Mouse (Mus musculus) liver, embryonic 13.5 days (tissue): ENCODE results near the gene Mib2. TPM values are rescaled to one million over a fixed set of nuclear protein-coding genes. Genes with fewer than 3 reads are reported as not detected.

Source experiments
- ATAC-seq: fragments of 200-750 bp; cut with Nextera tagmentation; 2 replicates; pipeline ENCODE4 v1.8.0; 2017; ENCODE audit warnings: low read depth, mild to moderate bottlenecking, moderate number of reproducible peaks, moderate library complexity
- DNase-seq: peaks from one replicate; pipeline ENCODE4 v3.0.0; 2022
- H3K27ac ChIP-seq: fragments of 300-500 bp; sonication (generic); 2 replicates; pipeline ENCODE4 v1.5.1; 2015; ENCODE audit warnings: moderate library complexity, mild to moderate bottlenecking, inconsistent platforms
- H3K27me3 ChIP-seq: fragments of 300-500 bp; sonication (generic); 2 replicates; pipeline ENCODE4 v1.6.1; 2015; ENCODE audit warnings: mild to moderate bottlenecking, inconsistent platforms
- H3K36me3 ChIP-seq: fragments of 300-500 bp; sonication (generic); 2 replicates; pipeline ENCODE4 v1.6.1; 2015; ENCODE audit warnings: mild to moderate bottlenecking, inconsistent platforms
- H3K4me1 ChIP-seq: fragments of 300-500 bp; sonication (generic); replicated peaks from 2 replicates; pipeline ENCODE4 v1.6.1; 2015; ENCODE audit warnings: inconsistent platforms
- H3K4me2 ChIP-seq: fragments of 300-500 bp; sonication (generic); 2 replicates; pipeline ENCODE4 v1.6.1; 2015; ENCODE audit warnings: inconsistent platforms, mild to moderate bottlenecking, moderate library complexity
- H3K4me3 ChIP-seq: fragments of 300-500 bp; sonication (generic); replicated peaks from 2 replicates; pipeline ENCODE4 v1.5.1; 2015; ENCODE audit warnings: mild to moderate bottlenecking, inconsistent platforms
- H3K9ac ChIP-seq: fragments of 300-500 bp; sonication (generic); 2 replicates; pipeline ENCODE4 v1.6.1; 2015; ENCODE audit warnings: mild to moderate bottlenecking, inconsistent platforms
- H3K9me3 ChIP-seq: fragments of 300-500 bp; sonication (generic); replicated peaks from 2 replicates; pipeline ENCODE4 v1.6.1; 2016; ENCODE audit warnings: inconsistent platforms
- WGBS: fragments of 180-500 bp; shearing (Covaris S2); methylation state at CpG from one replicate; pipeline ENCODE4 v1.1.7; 2015; ENCODE audit not compliant: insufficient replicate concordance; 5-methylcytosine and 5-hydroxymethylcytosine counted together
- polyA plus RNA-seq: library from polyadenylated mRNA; unstranded; fragments of >200 nt; fragmentation: Nextera tagmentation; extraction: Ambion mirVana; gene quantifications from 2 replicates; pipeline ENCODE4 v1.2.1, GENCODE M21; 2015

The Mib2 gene
- polyA plus RNA-seq, 1 experiment from 2014 or later: 3.2 TPM

- Histone ChIP-seq H3K27ac (no peak overlapping the region), H3K27me3 (no peaks in the 10 kb centered on the region), H3K4me3 (no peak overlapping the region), H3K36me3 (peaks cover 45% of the 10 kb centered on the region), H3K4me2 (no peak overlapping the region), H3K9ac (no peak overlapping the region), H3K4me1 (peaks cover 49% of the 10 kb centered on the region), H3K9me3 (no peaks in the 10 kb centered on the region)
- DNase-seq: no peak
- ATAC-seq: no peak
- WGBS: 74% methylated on average over 2 of the region's 2 CpGs
These were observed 62.2 kb downstream of the Mib2 start for GRCm38 (mm10) chr4:155606825-155607224.

DNA sequence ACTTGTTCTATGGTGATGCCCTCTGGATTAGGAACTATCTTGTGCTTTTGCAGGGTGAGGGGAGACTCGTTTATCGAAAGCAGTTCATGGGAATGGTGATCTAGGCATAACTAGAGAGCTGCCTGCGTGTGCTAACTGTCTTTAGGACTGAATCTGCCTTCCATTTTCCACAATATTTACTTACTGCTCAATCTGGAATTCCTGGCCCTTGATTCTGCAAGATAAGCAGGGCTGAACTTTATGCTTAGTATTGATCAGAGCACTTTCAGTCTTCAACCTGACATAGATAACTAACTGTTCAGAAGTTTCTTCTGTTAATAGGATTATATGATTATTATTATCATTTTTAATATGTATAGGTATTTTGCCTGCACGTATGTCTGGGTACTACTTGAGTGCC is 63.9 kb downstream of the Mib2 start:
- H3K36me3 ChIP-seq: peaks cover 30% of the 10 kb centered on the region
- no peaks in the 10 kb centered on the region for H3K9me3 ChIP-seq
- ATAC-seq (no peak), DNase-seq (no peak)
- peaks cover 57% of the 10 kb centered on the region for H3K4me1 ChIP-seq
- no peak overlapping the region for H3K27ac ChIP-seq
- 82% methylated on average over 4 of the region's 4 CpGs for WGBS
- no peak overlapping the region for H3K4me3 ChIP-seq
- H3K9ac ChIP-seq: no peak overlapping the region
- H3K27me3 ChIP-seq: no peaks in the 10 kb centered on the region
- no peak overlapping the region for H3K4me2 ChIP-seq

Other genes starting within 250 kb of the Mib2 start
- not detected in 2 replicates for gene Tmem52, start 200.1 kb downstream of the Mib2 start, polyA plus RNA-seq
- gene Gnb1, start 177.8 kb downstream of the Mib2 start, polyA plus RNA-seq: 130 and 137 TPM in 2 replicates
- 60.4 and 68.0 TPM in 2 replicates for gene Nadk, start 106.8 kb downstream of the Mib2 start, polyA plus RNA-seq
- gene Slc35e2, start 67.8 kb downstream of the Mib2 start, polyA plus RNA-seq: 4.4 and 5.9 TPM in 2 replicates
- gene Cdk11b, start 44.3 kb downstream of the Mib2 start, polyA plus RNA-seq: 30.6 and 36.2 TPM in 2 replicates
- not detected in 2 replicates for gene Gm10563, start 23.8 kb downstream of the Mib2 start, polyA plus RNA-seq
- 4.9 and 6.0 TPM in 2 replicates for gene Mmp23, start 15.8 kb downstream of the Mib2 start, polyA plus RNA-seq
- 0.39 and 0.49 TPM in 2 replicates for gene Fndc10, start 25.1 kb upstream of the Mib2 start, polyA plus RNA-seq
- gene Ssu72, start 35.6 kb upstream of the Mib2 start, polyA plus RNA-seq: 77.7 TPM in 2 replicates
- 0.07 and 0.18 TPM in 2 replicates for gene Tmem240, start 65.6 kb upstream of the Mib2 start, polyA plus RNA-seq
- gene Atad3a, start 91.9 kb upstream of the Mib2 start, polyA plus RNA-seq: 73.2 and 75.6 TPM in 2 replicates
- 0.43 and 0.45 TPM in 2 replicates for gene Vwa1, start 105.5 kb upstream of the Mib2 start, polyA plus RNA-seq
- 0.08 and 0.14 TPM in 2 replicates for gene Tmem88b, start 116.7 kb upstream of the Mib2 start, polyA plus RNA-seq
- not detected in 2 replicates for gene Ankrd65, start 121.2 kb upstream of the Mib2 start, polyA plus RNA-seq
- 225 and 227 TPM in 2 replicates for gene Mrpl20, start 133.7 kb upstream of the Mib2 start, polyA plus RNA-seq
- gene Ccnl2, start 143.3 kb upstream of the Mib2 start, polyA plus RNA-seq: 62.9 and 68.8 TPM in 2 replicates
- gene Aurkaip1, start 162.1 kb upstream of the Mib2 start, polyA plus RNA-seq: 147 and 148 TPM in 2 replicates
- gene Mxra8, start 170.5 kb upstream of the Mib2 start, polyA plus RNA-seq: 5.6 and 6.8 TPM in 2 replicates
- gene Dvl1, start 178.2 kb upstream of the Mib2 start, polyA plus RNA-seq: 1.8 and 2.4 TPM in 2 replicates
- gene Tas1r3, start 194.2 kb upstream of the Mib2 start, polyA plus RNA-seq: 0.05 and 0.09 TPM in 2 replicates
- gene Cptp, start 200.2 kb upstream of the Mib2 start, polyA plus RNA-seq: 8.4 and 10.2 TPM in 2 replicates
- gene Ints11, start 200.3 kb upstream of the Mib2 start, polyA plus RNA-seq: 40.0 and 41.9 TPM in 2 replicates
- 25.4 and 25.7 TPM in 2 replicates for gene Pusl1, start 222.6 kb upstream of the Mib2 start, polyA plus RNA-seq
- 7.6 and 7.8 TPM in 2 replicates for gene Acap3, start 222.6 kb upstream of the Mib2 start, polyA plus RNA-seq